Mouse (Mus musculus) kidney, adult 8-10 months (tissue): Measurements from ENCODE around the gene Slc38a1.

Experiments used
- DNase-seq, 2 experiments: peaks; one replicate each; pipeline ENCODE4 v3.0.0; 2022

Slc38a1 gene

DNA sequence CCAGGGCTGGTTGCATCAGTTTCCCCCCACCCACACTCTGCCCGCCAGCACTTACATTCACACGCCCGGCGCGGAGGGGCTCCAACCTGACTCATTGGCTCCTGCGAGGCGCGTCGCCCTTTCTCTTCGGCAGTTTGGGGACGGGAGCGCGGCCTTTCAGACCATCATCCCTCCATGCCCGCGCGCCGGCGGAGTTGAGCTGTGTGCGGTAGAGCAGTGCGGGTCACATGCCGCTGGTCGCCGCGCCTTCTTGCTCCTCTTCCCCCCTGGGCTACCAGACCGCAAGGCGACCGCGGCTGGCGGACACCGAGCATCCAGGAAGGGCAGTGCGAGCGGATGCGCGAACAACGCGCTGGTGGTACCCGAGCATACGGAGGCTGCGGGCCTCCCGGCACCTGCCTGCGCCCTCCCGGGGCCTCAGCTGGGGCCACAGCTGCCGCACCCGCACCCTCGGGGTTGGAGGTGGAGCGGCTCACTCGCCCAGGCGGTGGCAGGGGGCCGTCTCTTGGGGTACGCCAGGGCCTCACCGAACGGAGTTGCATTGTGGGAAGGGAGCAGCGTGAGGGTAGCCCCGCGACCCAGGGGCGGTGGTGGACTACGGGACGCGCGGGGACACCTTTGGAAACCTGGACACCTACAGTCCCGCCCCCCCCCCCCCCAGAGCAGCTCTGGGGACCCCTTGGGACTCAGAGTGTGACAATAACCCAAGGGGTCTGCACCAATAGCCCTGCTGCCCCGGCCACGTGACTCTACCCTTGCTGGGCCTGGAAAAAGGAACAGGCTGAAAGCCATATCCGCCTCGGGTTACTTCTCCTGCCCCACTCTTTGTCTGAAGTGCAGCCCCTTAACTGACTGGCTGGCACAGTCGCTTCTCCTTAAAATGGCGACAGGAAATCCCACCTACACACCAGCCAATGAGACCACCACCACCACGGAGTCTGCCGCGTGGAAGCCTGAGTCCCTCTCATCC lies at the start of gene Slc38a1:
Gene Slc38a1 (minus strand): TSS at position 478 of the 970 bp plus-strand sequence.
- DNase-seq: no peak

DNA sequence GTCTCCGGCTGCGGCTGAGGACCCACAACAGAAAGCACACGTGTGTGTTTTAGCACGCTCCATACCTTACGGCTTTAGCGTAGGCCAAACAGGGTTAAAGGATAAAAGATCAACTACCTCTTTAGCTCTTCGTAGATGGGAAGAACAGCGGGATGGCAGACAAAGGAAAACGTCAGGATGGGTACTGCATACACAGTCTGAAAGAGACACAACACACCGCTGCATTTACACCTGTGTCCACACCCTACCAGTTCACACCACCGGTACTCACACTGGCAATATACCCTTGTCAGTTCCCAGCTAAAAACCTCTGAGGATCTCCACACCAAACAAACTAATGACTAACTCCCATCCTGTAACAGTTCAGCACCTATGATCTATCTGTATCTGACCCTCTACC lies 49.7 kb upstream of the Slc38a1 start:
- DNase-seq: no peak

DNA sequence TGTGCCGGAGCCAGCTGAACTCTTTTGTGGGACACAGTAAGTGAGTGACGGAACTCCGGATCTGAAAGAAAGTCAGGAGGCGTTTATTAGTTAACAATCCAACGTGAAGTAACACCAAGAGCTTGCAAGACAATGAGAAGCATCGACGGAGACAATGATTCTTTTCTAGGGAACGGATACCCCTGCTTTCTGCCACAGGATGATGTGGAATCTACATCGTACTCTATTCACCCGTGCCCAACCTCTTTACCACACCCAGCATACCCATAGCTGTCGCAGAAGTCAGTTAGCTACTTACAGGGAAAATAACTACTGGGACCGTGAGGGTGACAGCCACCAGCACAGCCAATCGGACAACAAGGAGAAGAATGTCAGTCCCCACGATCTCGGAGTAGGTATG lies 48.7 kb upstream of the Slc38a1 start:
- no peak for DNase-seq

DNA sequence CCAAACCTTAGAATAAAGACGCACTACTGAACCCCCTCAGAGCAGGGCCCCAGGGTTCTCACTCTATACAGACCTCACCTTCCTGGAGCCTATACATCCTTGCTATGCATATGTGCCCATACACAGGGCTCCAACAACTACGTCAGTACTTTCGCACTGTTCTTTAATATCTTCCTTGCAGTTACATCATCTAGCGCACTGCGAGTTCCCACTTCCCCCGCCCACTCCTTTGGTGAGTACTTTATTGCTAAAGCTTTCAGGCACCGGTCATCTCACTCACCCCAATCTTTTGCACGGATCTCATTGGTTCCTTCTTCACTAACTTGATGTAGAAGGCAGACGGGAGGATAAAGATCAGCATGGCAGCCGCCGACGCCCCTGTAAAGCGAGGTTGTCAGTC lies 48.1 kb upstream of the Slc38a1 start:
- DNase-seq: no peak

DNA sequence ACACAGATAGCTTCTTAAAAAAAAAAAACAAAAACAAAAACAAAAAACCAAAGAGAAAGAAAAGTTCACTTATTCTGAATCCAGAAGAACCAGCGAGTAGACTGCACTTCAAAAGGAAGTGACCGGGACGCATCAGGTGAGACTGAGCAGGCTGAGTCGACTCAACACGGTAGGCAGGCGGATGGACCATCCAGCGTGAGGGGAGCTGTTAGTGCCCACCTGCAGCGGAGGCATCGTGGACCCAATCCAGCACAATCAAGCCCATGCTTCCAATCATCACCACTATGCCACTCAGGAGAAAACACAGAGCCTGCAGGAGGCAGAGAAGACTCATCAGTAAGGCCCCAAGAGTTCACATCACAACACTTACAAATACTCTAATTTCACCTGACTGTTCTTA lies 47.2 kb upstream of the Slc38a1 start:
- no peak for DNase-seq

DNA sequence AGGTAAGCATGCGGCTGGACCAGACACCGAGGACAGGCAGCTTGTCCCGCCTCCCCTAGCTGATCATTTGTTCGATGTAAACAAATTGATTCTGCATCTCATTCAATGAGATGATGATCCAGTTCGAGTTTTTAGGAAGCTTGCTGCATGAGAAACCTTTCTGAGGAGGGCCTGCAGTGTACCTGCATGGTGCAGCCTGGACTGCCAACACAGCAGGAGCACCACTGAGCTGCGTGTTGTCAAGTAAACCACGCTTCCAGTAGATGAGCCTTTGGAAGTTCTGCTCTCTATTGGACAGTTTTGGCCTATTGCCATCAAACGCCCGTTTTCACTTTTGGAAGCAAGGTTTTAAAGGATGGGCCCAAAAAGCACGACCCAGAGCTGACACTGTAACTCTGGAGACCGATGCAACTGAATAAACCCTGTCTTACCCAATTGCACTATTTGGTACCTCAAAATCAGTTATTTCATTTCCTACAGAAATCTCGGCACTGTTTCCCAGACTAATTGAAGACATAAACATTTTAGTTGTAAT lies 46.1 kb upstream of the Slc38a1 start:
- DNase-seq: no peak

DNA sequence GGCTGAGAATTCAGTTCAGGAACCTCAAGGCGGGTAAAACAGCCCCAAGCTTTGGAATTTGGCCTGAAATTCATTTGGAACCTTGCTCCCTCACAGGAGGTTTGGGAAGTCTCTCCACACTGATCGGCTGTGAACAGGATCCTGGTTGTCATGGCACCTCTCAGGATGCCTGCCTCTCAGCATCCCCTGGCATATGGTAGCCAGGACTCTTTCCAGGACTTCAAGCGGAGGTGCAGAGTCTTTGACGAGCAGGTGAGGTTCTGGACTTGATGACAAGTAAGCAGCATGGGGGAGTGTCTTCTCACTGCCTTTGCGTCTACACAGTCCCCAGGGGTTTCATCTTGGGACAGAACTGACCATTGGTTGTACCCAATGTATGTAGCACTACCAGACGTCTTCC lies 45.3 kb upstream of the Slc38a1 start:
- no peak for DNase-seq

DNA sequence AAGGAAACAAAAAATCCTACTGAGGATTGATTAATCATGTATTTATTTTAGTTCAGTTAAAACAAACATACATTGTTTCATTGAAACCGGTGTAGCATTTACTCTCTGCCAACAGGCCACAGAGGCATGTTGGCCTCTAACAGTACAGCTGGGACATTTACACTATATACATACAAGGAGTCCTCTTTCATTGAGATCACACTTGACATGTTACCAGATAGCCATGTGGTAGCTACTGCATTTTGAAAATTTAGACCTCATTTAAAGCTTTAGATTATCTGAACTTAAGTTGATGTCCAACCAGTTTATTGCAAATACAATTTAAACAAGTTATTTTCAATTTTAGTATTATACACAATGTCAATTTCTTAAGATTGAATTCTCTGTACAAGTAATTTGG lies 44.7 kb upstream of the Slc38a1 start:
- DNase-seq: no peak

DNA sequence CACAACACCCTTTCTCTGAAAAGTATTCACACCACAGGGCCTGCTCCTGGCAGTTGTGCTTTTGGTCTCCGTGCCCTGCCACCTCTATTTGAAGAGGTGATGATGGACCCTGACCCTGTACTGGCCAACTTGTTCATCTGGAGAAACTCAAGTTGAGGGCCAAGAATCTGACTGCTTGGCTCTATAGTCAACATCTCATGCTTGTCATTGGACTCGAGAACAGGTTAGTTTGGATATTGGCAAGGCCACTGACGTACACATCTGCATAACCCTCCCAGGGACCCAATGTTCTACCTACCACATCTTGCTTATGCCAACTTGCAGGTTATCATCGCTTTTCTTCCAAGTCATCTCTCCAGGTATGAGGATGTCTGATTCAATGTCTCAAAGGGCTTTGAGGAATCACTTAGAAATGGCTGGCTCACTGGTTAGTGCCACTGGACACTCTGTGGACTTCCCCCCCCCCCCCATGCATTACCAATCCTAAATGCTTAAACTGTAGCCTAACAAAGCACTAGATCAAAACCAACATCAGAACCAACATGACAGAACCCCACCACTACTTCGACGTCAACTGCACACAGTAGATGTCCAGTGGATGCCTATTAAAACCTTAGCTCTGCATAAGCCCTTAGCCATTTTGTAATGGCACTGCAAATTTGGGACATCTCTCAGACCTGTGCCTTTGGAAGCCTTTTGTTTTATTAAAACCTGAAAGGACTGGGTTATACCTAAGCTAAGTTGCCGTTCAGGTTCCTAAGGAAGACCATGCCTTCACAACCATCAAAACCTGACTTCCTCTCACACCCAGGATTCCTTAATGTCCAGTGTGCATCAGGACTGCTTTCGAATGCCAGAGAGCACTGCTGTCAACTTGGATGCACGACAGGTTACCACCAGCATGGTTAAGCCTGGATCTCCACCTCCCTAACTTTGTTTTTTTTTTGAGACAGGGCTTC lies 43.8 kb upstream of the Slc38a1 start:
- DNase-seq: no peak

DNA sequence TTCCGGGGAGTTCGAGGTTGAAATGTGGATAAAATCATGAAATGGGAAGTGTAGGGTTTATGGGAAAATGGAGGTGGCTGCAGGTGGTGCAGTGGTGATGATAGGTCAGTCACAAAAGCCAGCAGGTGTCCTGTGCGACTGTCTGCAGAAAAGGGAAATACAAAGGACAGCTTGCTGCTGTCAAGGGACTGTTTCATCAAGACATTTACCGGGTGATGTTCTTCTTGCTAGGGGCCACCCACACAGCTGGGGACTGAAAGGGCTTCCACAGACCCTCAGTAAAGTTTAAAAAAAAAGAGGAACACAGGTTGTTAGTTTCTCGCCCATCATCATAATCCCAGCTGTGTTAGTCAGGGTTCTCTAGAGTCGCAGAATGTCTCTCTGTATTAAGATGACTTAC lies 42.6 kb upstream of the Slc38a1 start:
- no peak for DNase-seq

DNA sequence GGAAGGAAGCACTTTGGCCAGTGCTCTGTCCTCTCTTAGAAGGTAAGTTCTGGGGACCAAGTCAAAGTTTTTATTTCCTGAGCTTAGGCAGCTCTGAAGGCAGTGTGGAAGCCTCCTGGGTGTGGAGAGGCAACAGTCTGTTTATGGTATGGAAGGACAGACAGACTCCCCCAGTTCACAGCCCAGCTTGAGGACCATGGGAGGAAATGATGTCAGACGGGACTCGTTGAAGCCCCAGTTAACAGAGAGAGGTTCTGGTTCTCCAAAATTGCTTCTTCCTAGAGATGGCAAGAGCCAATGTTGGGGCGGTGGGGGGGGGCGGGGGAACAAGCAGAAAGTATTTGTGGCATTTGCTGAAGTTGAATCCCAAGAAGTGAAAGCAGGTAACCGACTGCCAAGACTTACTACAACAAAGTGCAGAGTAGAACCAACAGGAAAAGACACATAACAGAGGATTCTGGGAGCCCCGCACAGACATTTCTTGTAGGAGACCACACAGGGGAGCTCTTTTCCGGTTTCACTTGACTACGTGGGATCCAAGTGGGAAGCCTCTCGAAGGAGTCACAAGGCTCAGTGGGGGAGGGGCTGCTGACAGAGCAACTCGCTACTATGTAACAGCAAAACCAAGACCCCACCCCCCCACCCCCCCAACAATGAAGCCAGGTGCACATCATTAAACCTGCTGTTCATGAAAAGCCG lies 41.6 kb upstream of the Slc38a1 start:
- no peak for DNase-seq

DNA sequence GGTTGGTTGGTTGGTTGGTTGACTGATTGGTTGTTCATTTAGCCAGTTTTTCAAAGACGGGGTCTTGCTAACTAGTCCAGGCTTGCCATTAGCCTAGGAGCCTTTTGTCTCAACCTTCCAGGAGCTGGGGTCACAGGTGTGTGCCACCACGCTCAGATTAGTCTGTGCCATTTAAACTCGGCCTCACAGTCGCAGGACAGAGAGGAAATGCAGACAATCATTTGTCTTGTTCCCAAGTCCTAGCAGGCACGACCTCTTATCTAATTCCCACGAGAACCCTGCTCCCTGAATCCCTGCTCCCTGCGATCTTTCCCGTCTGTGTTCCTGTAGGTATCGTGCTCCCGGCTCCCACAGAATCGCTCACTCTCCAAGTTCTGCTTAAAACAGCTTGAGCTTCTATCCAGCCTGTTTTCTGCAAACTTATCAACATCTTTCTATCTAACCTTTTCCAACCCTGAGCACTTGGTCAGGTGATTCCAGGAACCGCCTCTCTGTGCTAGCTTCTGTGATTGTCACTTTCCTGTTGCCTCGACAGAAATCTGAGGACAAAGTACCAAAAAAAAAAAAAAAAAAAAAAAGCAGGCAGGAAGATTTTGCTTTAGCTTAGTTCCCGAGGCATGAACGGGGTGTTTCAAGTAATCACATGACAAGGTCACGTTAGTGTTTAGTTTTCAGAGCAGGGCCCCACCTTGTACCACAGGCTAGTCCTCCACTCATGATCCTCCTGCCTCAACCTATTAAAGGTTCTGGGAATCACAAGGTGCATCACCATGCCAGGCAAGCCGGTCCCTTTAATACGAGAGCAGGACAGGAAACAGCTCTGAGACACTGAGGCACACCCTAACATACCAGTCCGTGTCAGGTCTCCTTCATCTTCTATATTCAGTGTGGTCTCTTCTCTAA lies 36.4 kb upstream of the Slc38a1 start:
- no peak for DNase-seq

DNA sequence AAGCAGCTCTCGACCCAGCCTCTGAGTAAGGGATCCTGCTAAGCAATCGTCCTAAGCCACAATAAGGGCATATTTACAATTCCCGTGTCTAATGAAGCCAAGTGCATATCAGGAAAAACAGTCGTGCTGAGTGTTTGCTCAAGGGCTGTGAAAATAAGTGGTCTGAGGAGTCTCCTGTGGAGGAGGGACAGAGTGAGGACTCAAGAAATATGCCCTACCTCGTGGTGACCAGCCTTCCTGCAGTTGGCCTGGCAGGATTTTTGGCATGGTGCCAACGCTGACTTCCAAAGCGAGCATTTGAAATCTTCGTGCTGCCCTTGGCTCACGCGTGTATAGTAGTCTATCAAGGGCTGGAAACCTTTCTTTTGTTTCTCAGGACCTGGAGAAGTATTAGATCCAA lies 33.8 kb upstream of the Slc38a1 start:
- no peak for DNase-seq

DNA sequence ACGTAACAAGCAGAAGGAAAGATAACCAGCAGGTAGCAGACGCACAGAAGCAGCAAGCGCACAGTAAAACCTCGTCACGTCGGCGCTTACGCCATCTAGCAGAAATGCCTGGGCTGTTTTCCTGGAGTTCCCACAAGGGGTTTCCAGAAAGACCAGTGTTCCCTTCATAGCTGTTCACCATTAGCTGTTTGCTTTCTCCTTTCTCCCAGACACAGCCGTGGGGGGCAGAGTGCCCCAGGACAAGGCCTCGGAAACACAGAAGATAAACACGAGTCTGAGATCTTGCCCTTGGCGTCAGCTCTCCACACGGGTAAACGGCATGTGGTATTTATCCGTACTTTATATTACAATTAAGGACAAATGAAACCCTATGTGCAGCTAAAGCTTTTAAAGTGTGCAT lies 33.0 kb upstream of the Slc38a1 start:
- DNase-seq: no peak

DNA sequence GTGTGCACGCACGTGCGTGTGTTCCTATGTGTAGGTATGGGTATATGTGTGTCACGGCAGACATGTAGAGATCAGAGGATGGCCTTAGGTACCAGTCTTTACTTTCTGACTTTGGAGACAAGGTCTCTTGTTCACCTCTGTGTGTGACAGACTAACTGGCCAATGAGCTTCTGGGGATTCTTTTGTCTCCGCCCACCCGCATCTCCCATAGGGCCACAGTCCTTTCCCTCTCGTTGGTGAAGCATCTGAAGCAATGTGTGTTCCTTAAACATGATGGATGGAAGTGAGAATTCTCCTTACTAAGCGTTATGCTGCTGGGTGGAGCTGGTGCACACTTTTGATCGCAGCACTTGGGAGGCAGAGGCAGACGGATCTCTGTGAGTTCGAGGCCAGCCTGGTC lies 32.3 kb upstream of the Slc38a1 start:
- DNase-seq: no peak

DNA sequence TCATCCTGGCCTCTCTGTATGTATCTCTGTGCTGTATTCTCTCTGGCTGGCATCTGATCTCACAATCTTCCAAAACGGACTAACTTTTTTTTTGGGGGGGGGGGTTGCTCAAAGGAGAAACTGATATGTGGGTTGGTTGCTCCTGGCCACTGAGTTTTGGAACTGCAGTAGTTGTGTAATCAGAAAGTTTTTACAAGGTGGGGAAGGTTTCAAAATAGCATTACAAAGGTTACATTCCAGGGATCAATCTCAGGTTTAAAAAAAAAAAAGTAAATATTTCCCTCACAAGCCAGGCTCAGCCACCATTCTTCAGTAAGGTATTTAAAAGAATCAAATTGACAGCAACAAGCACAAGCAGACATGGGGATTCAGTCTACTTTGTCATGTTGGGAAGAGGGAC lies 31.4 kb upstream of the Slc38a1 start:
- no peak for DNase-seq

DNA sequence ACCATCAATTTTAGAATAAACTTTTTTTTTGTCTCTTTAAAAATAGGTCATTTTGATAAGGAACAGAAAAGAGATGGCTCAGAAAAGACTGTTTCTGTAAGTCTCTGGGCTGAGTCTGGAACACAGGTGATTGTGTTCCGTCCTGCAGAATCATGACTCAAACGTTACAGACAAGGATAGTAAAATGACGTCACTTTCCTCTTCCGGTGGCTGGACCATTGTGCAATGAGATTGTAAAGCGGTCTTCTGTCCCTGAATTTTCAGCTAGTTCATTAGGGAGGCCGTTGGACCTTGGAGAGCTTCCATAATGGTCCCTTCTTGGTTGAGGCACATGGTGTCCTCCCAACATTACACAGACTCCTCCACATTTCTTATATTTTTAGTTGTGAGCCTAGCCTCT lies 27.0 kb upstream of the Slc38a1 start:
- DNase-seq: no peak

DNA sequence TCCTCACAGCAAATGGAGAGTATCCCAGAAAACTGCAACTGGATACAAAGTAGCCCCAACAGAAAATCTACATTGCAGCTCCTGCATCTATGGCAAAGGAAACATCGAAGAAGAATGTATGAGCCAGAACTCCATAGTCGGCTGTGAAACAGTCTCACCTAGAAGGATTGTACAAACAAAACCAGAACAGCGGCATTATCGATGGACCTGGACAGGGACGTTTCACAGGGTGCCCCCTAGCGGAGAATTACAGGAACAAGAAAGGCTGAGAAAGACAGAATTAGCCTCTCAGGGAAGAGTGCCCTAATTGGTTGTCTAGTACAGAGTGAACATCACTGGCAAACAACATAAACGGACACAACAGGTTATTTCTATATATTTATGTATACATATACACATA lies 23.9 kb upstream of the Slc38a1 start:
- peak; percentile 48 to 56 for DNase-seq

DNA sequence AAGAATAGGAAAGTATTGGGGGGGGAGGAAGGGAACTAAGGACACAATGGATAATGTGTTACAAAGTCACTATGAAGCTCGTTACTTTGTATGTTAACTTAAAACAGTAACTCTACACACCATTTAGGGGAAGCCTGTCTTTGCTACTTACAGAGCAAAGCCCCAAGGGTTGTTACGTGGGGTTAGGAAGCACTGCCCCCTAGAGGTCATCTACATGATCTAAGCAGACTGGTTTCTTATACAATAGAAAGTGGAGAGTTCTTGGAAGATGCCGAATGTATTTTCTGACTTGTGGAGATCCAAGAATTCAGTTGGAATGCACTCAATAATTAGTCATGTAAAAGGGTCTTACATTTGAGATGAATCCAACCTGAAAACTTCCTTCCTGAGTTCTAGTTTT lies 23.2 kb upstream of the Slc38a1 start:
- DNase-seq: peak; percentile 69 to 75

DNA sequence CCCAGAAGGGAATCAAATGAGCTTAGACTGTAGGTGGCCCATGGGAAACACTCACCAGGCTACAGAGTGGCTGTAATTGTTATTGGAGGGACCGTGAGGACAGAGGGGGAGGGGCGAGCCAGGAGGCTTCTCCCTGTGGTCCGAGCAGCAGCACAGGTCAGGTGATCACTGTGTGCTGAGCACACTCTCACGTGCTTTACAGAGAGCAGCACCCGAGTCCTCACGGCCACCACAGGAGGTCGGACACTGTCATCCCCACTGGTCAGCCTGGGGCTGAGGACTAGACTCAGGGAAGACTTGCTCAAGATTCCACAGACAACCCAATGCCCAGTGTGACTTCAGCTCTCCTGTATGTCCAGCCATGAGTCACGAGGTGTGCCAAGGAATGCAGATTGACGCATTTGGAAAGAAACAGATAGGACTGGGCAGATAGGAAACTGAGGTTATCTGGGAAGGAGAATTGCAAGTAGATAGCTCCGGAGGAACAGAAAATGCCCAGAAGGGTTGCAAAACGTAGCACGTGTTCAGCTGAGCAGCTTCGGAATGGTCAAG lies 18.0 kb upstream of the Slc38a1 start:
- no peak for DNase-seq

DNA sequence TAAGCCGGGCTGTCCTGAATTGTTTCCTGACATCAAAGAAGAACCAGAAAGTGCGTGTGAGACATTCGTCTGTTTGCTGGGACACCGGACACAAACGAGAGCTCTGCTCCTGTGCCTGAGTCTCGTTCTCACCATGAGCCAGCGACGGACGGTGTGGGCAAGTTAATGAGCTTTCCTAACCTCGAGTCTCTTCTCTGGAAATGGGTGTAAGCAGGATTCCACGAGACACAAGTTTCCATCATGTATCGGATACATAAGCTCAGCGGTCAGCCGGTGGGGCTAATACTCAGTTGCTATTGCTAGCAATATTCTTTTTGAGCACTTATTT lies 15.5 kb upstream of the Slc38a1 start:
- DNase-seq: no peak
